Comparison of ENCODE assay signal across 10 mouse cellular contexts in the genomic region with DNA sequence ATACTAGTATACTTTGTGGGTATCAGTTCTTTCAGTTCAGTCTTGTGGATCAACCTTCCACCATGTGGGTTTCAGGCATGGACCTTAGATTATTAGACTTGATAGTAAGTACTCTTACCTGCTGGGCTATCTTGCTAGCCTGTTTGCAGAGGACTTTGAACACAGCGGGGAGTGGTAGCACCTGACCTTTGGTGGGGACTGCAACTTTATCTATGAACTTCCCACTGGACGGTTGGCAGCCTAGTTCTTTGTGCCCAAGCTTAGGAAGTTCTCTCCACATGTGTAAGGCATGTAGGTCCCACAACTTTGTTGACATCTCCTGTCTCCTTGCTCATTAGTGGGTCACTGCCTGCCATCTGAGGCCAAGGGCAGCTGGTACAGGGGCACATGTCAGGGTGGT. TPM values are rescaled to one million over a fixed set of nuclear protein-coding genes. Genes with fewer than 3 reads are reported as not detected.
A peak's percentile ranks its signal among the peaks of the same experiment; 100 is the strongest.
DNase-seq lines count a peak whose midpoint lies in the region; ATAC-seq and TF ChIP-seq lines count a peak whose summit lies in the region.
"Had no signal": no experiment of that assay in that cellular context is flagged by ENCODE, and none has a peak within 500 bp of the region (broad histone marks: within the 10 kb centered on the region; RNA-seq: fewer than 3 reads in every experiment).

No protein-coding gene starts in this region.

- TF ChIP-seq EP300 in lung, postnatal 0 days (IDR thresholded peaks at IDR 0.05) = no peak

- H3K9me3 ChIP-seq in heart, embryonic 14.5 days (ENCODE audit: control insufficient read depth, low read length) = no peaks in the 10 kb centered on the region
- H3K9me3 ChIP-seq in lung, postnatal 0 days (ENCODE audit: low read length) = no peaks in the 10 kb centered on the region
- H3K9me3 ChIP-seq in intestine, embryonic 15.5 days = no peaks in the 10 kb centered on the region
- H3K9me3 ChIP-seq in stomach, embryonic 16.5 days (replicated peaks; ENCODE audit: control insufficient read depth, low read length) = no peaks in the 10 kb centered on the region
- H3K9me3 ChIP-seq in hindbrain, embryonic 13.5 days = no peaks in the 10 kb centered on the region
- H3K9me3 ChIP-seq: forebrain, embryonic 10.5 days; lung, embryonic 15.5 days had no signal

- DNase-seq in heart, postnatal 10 days = no peak
- DNase-seq in lung, postnatal 0 days (ENCODE audit: low spot score) = no peak
- DNase-seq in lung, adult 18-20 months = no peak
- DNase-seq in cerebellum, adult 11 months = no peak

- ATAC-seq in heart, embryonic 14.5 days (ENCODE audit: insufficient number of reproducible peaks, insufficient read depth, low FRiP score, low read depth) = no peak
- ATAC-seq in lung, postnatal 0 days = no peak
- no peak for ATAC-seq in intestine, embryonic 15.5 days
- ATAC-seq in stomach, embryonic 16.5 days (ENCODE audit: insufficient read depth, low FRiP score) = no peak
- ATAC-seq in hindbrain, embryonic 13.5 days (ENCODE audit: low FRiP score) = no peak

- no peaks in the 10 kb centered on the region for H3K36me3 ChIP-seq in heart, embryonic 14.5 days (ENCODE audit: control insufficient read depth, insufficient read depth, low read length)
- H3K36me3 ChIP-seq in lung, postnatal 0 days (ENCODE audit: insufficient read depth, low read length) = no peaks in the 10 kb centered on the region
- H3K36me3 ChIP-seq in intestine, embryonic 15.5 days = no peaks in the 10 kb centered on the region
- H3K36me3 ChIP-seq in stomach, embryonic 16.5 days (ENCODE audit: control insufficient read depth, insufficient read depth, low read length) = no peaks in the 10 kb centered on the region
- H3K36me3 ChIP-seq in hindbrain, embryonic 13.5 days = peaks cover 5% of the 10 kb centered on the region; the same call in 1 of the 2 replicates
- H3K36me3 ChIP-seq: lung, embryonic 15.5 days had no signal

- TF ChIP-seq CTCF in lung, postnatal 0 days (IDR thresholded peaks at IDR 0.05) = no peak

- 63% methylated on average over 2 of the region's 2 CpGs for WGBS in heart, embryonic 14.5 days
- whole genome bisulfite sequencing in lung, postnatal 0 days = 46% methylated on average over 2 of the region's 2 CpGs
- WGBS in intestine, embryonic 15.5 days = 64% methylated on average over 2 of the region's 2 CpGs
- 62% methylated on average over 2 of the region's 2 CpGs for WGBS in stomach, embryonic 16.5 days
- 93% methylated on average over 2 of the region's 2 CpGs for WGBS in hindbrain, embryonic 13.5 days

- no peaks in the 10 kb centered on the region for H3K27me3 ChIP-seq in heart, embryonic 14.5 days (ENCODE audit: control insufficient read depth, insufficient read depth, low read length)
- no peaks in the 10 kb centered on the region for H3K27me3 ChIP-seq in lung, postnatal 0 days (replicated peaks; ENCODE audit: insufficient read depth, low read length)
- no peaks in the 10 kb centered on the region for H3K27me3 ChIP-seq in intestine, embryonic 15.5 days (replicated peaks)
- H3K27me3 ChIP-seq in stomach, embryonic 16.5 days (ENCODE audit: control insufficient read depth, insufficient read depth, low read length) = no peaks in the 10 kb centered on the region
- no peaks in the 10 kb centered on the region for H3K27me3 ChIP-seq in hindbrain, embryonic 13.5 days
- H3K27me3 ChIP-seq: lung, embryonic 15.5 days had no signal

- H3K4me1 ChIP-seq in heart, embryonic 14.5 days (ENCODE audit: control insufficient read depth in 2 of 2, insufficient read depth in 2 of 2, low read length in 2 of 2) = peaks cover 55 to 74% of the 10 kb centered on the region in 2 experiments
- H3K4me1 ChIP-seq in lung, postnatal 0 days (ENCODE audit: insufficient read depth, low read depth, low read length) = peaks cover 42% of the 10 kb centered on the region
- peaks cover 57% of the 10 kb centered on the region for H3K4me1 ChIP-seq in intestine, embryonic 15.5 days (replicated peaks)
- peaks cover 61% of the 10 kb centered on the region for H3K4me1 ChIP-seq in stomach, embryonic 16.5 days (ENCODE audit: control insufficient read depth, insufficient read depth, low read length)
- H3K4me1 ChIP-seq in hindbrain, embryonic 13.5 days (replicated peaks) = peaks cover 46% of the 10 kb centered on the region

- intact Hi-C loops in heart, postnatal 10 days (cut with DNase I) = loop anchor here (10.0 kb wide), 1 partner anchor 330 kb away; the partner anchor contains the start of gene Aldh3a2

- H3K4me2 ChIP-seq in heart, embryonic 14.5 days (ENCODE audit: low read length) = peak overlapping the region; percentile 40
- H3K4me2 ChIP-seq in lung, postnatal 0 days (replicated peaks; ENCODE audit: low read depth, low read length) = peak overlapping the region; percentile 36; the same call in 1 of the 2 replicates
- peak overlapping the region; percentile 49 for H3K4me2 ChIP-seq in intestine, embryonic 15.5 days (replicated peaks)
- peak overlapping the region; percentile 30 for H3K4me2 ChIP-seq in stomach, embryonic 16.5 days (ENCODE audit: low read depth, low read length)
- no peak overlapping the region for H3K4me2 ChIP-seq in hindbrain, embryonic 13.5 days

- no peak overlapping the region for H3K4me3 ChIP-seq in heart, embryonic 14.5 days (ENCODE audit: control insufficient read depth in 1 of 2, insufficient read depth in 1 of 2, low read depth in 1 of 2, low read length in 2 of 2)
- H3K4me3 ChIP-seq in lung, postnatal 0 days (ENCODE audit: low read depth, low read length) = no peak overlapping the region
- H3K4me3 ChIP-seq in intestine, embryonic 15.5 days (replicated peaks) = no peak overlapping the region
- no peak overlapping the region for H3K4me3 ChIP-seq in stomach, embryonic 16.5 days (replicated peaks; ENCODE audit: low read length)
- no peak overlapping the region for H3K4me3 ChIP-seq in hindbrain, embryonic 13.5 days
- H3K4me3 ChIP-seq: forebrain, embryonic 10.5 days; lung, embryonic 15.5 days had no signal

- peak overlapping the region; percentile 30 to 35; a peak in 3 of 4 replicates for H3K27ac ChIP-seq in heart, embryonic 14.5 days (replicated peaks in 1 of 2; ENCODE audit: control insufficient read depth in 1 of 2, insufficient read depth in 1 of 2, low read depth in 2 of 2, low read length in 2 of 2)
- peak overlapping the region; percentile 55 for H3K27ac ChIP-seq in lung, postnatal 0 days (ENCODE audit: low read length)
- peak overlapping the region; percentile 67 for H3K27ac ChIP-seq in intestine, embryonic 15.5 days
- peak overlapping the region; percentile 64 for H3K27ac ChIP-seq in stomach, embryonic 16.5 days (ENCODE audit: low read length)
- H3K27ac ChIP-seq in hindbrain, embryonic 13.5 days = no peak overlapping the region
- H3K27ac ChIP-seq: lung, embryonic 15.5 days had no signal

- H3K9ac ChIP-seq in heart, embryonic 14.5 days (ENCODE audit: low read length) = no peak overlapping the region
- no peak overlapping the region for H3K9ac ChIP-seq in lung, postnatal 0 days (replicated peaks; ENCODE audit: low read depth)
- H3K9ac ChIP-seq in intestine, embryonic 15.5 days = 0 out of 2 replicates have a peak overlapping the region, but pooled peaks have one; percentile 13
- no peak overlapping the region for H3K9ac ChIP-seq in stomach, embryonic 16.5 days (ENCODE audit: low read length)
- no peak overlapping the region for H3K9ac ChIP-seq in hindbrain, embryonic 13.5 days

RNA-seq across cellular contexts. Expression of gene Map2k3, which starts 3.0 kb away (rescaled TPM):
- 59.2 and 62.6 TPM in 2 replicates for polyA plus RNA-seq in heart, embryonic 14.5 days (2014; fragmentation: Nextera tagmentation; extraction: Ambion mirVana)
- 10 to 100 TPM; 56.2 to 57.1 TPM for total RNA-seq in heart, postnatal 10 days (2021)
- polyA plus RNA-seq in lung, postnatal 0 days (2015; fragmentation: Nextera tagmentation; extraction: Ambion mirVana) = 97.1 and 106 TPM in 2 replicates
- polyA plus RNA-seq in intestine, embryonic 15.5 days (2015; fragmentation: Nextera tagmentation; extraction: Ambion mirVana) = 127 and 144 TPM in 2 replicates
- 119 and 132 TPM in 2 replicates for polyA plus RNA-seq in stomach, embryonic 16.5 days (2015; fragmentation: Nextera tagmentation; extraction: Ambion mirVana)
- polyA plus RNA-seq in hindbrain, embryonic 13.5 days (2015; fragmentation: Nextera tagmentation; extraction: Ambion mirVana) = 30.0 and 30.4 TPM in 2 replicates

RNA-seq across cellular contexts. Expression of gene Natd1, which starts 20.2 kb away (rescaled TPM):
- polyA plus RNA-seq in heart, embryonic 14.5 days (2014; fragmentation: Nextera tagmentation; extraction: Ambion mirVana) = 20.4 and 21.1 TPM in 2 replicates
- total RNA-seq in heart, postnatal 10 days (2021) = 10 to 100 TPM; 18.1 to 24.2 TPM
- 17.0 and 19.1 TPM in 2 replicates for polyA plus RNA-seq in lung, postnatal 0 days (2015; fragmentation: Nextera tagmentation; extraction: Ambion mirVana)
- 9.6 and 11.9 TPM in 2 replicates for polyA plus RNA-seq in intestine, embryonic 15.5 days (2015; fragmentation: Nextera tagmentation; extraction: Ambion mirVana)
- polyA plus RNA-seq in stomach, embryonic 16.5 days (2015; fragmentation: Nextera tagmentation; extraction: Ambion mirVana) = 11.0 and 13.8 TPM in 2 replicates
- 36.1 and 36.8 TPM in 2 replicates for polyA plus RNA-seq in hindbrain, embryonic 13.5 days (2015; fragmentation: Nextera tagmentation; extraction: Ambion mirVana)

RNA-seq across cellular contexts. Expression of gene Tmem11, which starts 55.7 kb away (rescaled TPM):
- polyA plus RNA-seq in heart, embryonic 14.5 days (2014; fragmentation: Nextera tagmentation; extraction: Ambion mirVana) = 63.3 and 67.3 TPM in 2 replicates
- 10 to 100 TPM; 37.2 to 38.3 TPM for total RNA-seq in heart, postnatal 10 days (2021)
- 45.3 and 48.4 TPM in 2 replicates for polyA plus RNA-seq in lung, postnatal 0 days (2015; fragmentation: Nextera tagmentation; extraction: Ambion mirVana)
- 62.9 and 70.9 TPM in 2 replicates for polyA plus RNA-seq in intestine, embryonic 15.5 days (2015; fragmentation: Nextera tagmentation; extraction: Ambion mirVana)
- polyA plus RNA-seq in stomach, embryonic 16.5 days (2015; fragmentation: Nextera tagmentation; extraction: Ambion mirVana) = 58.7 and 60.1 TPM in 2 replicates
- 54.9 and 55.3 TPM in 2 replicates for polyA plus RNA-seq in hindbrain, embryonic 13.5 days (2015; fragmentation: Nextera tagmentation; extraction: Ambion mirVana)
